Mouse (Mus musculus): Measurements from ENCODE around the gene Pgs1.

Pgs1 gene

DNA sequence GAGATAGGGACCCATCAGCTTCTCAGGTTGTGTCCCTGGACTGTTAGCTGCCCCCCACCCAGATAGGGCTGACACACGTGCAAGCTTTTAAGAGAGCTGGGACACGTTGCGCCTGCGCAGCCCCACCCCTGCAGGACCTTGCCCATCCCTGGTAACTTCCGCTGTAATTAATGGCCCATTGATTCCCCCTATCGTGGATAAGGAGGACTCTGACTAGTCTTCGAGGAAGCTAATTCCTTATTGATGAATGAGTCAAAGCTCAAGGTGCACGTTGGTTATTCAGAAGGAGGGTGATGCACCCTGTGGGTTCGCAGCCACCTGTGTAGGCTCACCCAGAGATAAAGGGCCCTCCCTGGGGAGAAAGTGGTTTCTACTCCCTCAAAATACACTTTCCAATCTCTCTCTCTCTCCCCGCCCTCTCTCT is 39.1 kb upstream of the Pgs1 start:
- H3K4me1 ChIP-seq (replicated peaks; ENCODE audit: low read depth, low read length): peaks cover 71% of the 10 kb centered on the region
- peak overlapping the region; percentile 11; the same call in 1 of the 2 replicates for H3K4me3 ChIP-seq (replicated peaks; ENCODE audit: low read length)
- no peaks in the 10 kb centered on the region for H3K36me3 ChIP-seq (ENCODE audit: insufficient read depth, low read length)
- no peaks in the 10 kb centered on the region for H3K9me3 ChIP-seq (ENCODE audit: low read length)
- peaks cover 33% of the 10 kb centered on the region for H3K27me3 ChIP-seq (ENCODE audit: insufficient read depth, low read length)
- TF ChIP-seq POU5F1 (IDR thresholded peaks at IDR 0.05; ENCODE audit: borderline replicate concordance, low read length) (no peak), CTCF (conservative IDR thresholded peaks at IDR 0.05; ENCODE audit: low read length) (no peak), NANOG (IDR thresholded peaks at IDR 0.05; ENCODE audit: borderline replicate concordance, low read length) (no peak; the same call in 1 of the 2 replicates)

DNA sequence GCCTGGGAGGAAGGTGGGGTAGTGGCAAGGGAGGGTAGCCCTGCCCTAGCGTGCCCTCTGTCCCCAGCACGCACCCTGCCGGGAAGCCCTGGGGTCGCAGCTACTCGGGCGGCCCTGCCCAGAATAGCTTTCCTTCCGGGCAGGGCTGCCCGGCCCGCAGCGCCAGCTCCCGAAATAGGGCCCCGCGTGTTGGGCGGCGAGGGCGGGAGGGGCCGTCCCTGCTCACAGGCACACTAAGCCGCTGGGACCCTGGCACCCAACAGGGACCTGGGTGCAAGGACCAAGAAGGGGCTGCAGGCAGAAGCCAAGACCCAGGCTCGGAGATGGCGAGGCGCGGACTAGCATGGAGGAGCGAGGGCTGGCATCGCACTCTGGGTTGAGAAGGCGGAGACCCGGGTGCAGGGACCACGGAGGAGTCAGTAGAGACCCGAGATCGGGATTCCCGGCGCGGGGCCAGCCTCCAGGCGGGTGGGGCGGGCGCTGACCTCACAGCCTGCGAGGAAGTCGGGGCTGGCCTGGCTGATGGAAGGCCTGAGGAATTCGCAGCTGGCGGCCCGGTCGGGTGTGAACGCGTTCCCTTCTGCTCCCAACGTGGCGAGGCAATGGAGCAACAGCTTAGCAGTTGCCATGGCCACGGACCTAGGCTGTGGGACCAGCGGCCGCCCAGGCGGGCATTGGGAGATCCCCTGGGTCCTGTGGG is 36.5 kb upstream of the Pgs1 start:
- H3K27me3 ChIP-seq (ENCODE audit: insufficient read depth, low read length): peaks cover 33% of the 10 kb centered on the region
- H3K36me3 ChIP-seq (ENCODE audit: insufficient read depth, low read length): no peaks in the 10 kb centered on the region
- peak overlapping the region; percentile 76 for H3K4me3 ChIP-seq (replicated peaks; ENCODE audit: low read length)
- no peaks in the 10 kb centered on the region for H3K9me3 ChIP-seq (ENCODE audit: low read length)
- H3K4me1 ChIP-seq (replicated peaks; ENCODE audit: low read depth, low read length): peaks cover 71% of the 10 kb centered on the region
- TF ChIP-seq NANOG (IDR thresholded peaks at IDR 0.05; ENCODE audit: borderline replicate concordance, low read length) (no peak), CTCF (conservative IDR thresholded peaks at IDR 0.05; ENCODE audit: low read length) (no peak), POU5F1 (IDR thresholded peaks at IDR 0.05; ENCODE audit: borderline replicate concordance, low read length) (no peak)

DNA sequence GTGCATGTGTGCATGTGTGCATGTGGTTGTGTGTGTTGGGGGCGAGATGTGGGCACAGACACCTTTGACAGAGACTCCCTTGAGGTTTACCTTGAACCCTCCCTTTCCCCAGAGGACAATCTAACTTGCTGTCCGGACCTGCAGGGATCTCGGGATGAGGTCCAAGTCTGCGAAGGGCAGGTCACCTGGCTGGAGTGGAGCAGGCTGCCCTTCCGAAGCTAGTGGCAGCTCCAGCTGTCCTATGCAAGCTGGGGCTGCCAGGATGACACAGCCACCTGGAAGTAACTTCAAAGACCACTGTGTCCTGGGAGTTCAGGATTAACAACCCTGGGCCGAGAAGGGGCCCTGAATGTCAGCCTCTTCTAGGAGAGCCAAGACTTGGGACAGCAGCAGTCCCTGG is 34.7 kb upstream of the Pgs1 start:
- Histone ChIP-seq H3K4me1 (replicated peaks; ENCODE audit: low read depth, low read length) (peaks cover 76% of the 10 kb centered on the region), H3K9me3 (ENCODE audit: low read length) (no peaks in the 10 kb centered on the region), H3K4me3 (replicated peaks; ENCODE audit: low read length) (no peak overlapping the region; the same call in 1 of the 2 replicates), H3K36me3 (ENCODE audit: insufficient read depth, low read length) (no peaks in the 10 kb centered on the region), H3K27me3 (ENCODE audit: insufficient read depth, low read length) (peaks cover 22% of the 10 kb centered on the region)
- TF ChIP-seq CTCF (conservative IDR thresholded peaks at IDR 0.05; ENCODE audit: low read length): no peak
- no peak for TF ChIP-seq NANOG (IDR thresholded peaks at IDR 0.05; ENCODE audit: borderline replicate concordance, low read length)
- no peak for TF ChIP-seq POU5F1 (IDR thresholded peaks at IDR 0.05; ENCODE audit: borderline replicate concordance, low read length)

DNA sequence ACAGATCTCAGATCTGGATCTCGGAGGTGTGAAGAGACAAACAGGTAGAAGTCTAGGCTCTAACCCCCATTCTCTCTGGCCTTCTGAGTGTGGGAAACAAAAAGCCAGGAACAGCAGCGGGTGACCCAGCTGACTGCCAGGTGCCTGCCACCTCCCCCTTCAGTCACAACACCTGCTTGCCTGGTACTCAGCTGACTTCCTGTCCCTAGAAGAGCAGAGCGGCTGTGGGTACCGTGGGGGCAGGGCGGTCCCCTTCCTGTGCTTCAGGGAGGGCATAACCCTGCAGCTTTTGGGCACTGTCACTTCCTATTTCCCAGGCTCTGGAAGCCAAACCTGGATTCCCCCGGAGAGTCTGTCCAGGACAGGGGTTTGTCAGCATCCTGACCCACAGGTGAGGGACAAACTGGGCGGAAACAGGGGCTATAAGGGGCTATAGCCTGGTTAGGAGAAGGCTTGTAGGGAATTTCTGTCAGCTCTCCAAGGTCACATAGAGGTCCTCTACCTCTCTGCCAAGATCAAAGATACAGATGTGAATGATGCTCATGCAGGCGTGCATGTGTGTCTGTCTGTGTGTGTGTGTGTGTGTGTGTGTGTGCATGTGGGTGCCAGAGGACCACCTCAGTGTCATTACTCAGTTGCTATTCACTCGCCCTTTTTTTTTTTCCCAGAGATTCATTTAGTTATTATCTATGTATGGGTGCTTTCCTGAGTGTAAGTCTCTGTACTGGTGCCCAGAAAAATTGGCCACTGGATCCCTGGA is 33.7 kb upstream of the Pgs1 start:
- no peaks in the 10 kb centered on the region for H3K36me3 ChIP-seq (ENCODE audit: insufficient read depth, low read length)
- TF ChIP-seq CTCF (conservative IDR thresholded peaks at IDR 0.05; ENCODE audit: low read length) (no peak), NANOG (IDR thresholded peaks at IDR 0.05; ENCODE audit: borderline replicate concordance, low read length) (no peak), POU5F1 (IDR thresholded peaks at IDR 0.05; ENCODE audit: borderline replicate concordance, low read length) (no peak)
- no peaks in the 10 kb centered on the region for H3K9me3 ChIP-seq (ENCODE audit: low read length)
- peaks cover 74% of the 10 kb centered on the region for H3K4me1 ChIP-seq (replicated peaks; ENCODE audit: low read depth, low read length)
- no peak overlapping the region; the same call in 1 of the 2 replicates for H3K4me3 ChIP-seq (replicated peaks; ENCODE audit: low read length)
- peaks cover 20% of the 10 kb centered on the region for H3K27me3 ChIP-seq (ENCODE audit: insufficient read depth, low read length)

DNA sequence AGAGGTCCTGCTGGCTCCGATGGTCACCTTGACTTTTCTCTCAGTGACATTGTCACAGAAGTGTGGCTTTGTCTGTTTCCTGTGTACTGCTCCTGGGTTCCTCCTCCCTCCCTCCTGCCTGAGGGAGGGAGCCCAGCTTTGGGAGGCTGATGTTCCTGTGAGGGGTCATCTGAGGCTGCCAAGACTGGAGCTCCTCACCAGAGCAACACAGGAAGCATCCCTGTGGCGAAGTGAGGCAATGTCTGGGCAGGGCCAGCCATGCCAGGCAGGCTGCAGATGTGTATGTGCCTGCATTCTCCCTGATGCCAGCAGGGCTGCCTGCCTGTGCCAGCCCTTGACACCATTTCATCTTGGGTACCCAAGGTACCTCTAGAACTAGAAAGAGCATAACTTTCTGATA is 32.0 kb upstream of the Pgs1 start:
- H3K4me1 ChIP-seq (replicated peaks; ENCODE audit: low read depth, low read length): peaks cover 74% of the 10 kb centered on the region
- peaks cover 17% of the 10 kb centered on the region for H3K27me3 ChIP-seq (ENCODE audit: insufficient read depth, low read length)
- H3K36me3 ChIP-seq (ENCODE audit: insufficient read depth, low read length): no peaks in the 10 kb centered on the region
- TF ChIP-seq POU5F1 (IDR thresholded peaks at IDR 0.05; ENCODE audit: borderline replicate concordance, low read length) (no peak), CTCF (conservative IDR thresholded peaks at IDR 0.05; ENCODE audit: low read length) (no peak), NANOG (IDR thresholded peaks at IDR 0.05; ENCODE audit: borderline replicate concordance, low read length) (no peak)
- H3K9me3 ChIP-seq (ENCODE audit: low read length): no peaks in the 10 kb centered on the region
- no peak overlapping the region for H3K4me3 ChIP-seq (replicated peaks; ENCODE audit: low read length)

DNA sequence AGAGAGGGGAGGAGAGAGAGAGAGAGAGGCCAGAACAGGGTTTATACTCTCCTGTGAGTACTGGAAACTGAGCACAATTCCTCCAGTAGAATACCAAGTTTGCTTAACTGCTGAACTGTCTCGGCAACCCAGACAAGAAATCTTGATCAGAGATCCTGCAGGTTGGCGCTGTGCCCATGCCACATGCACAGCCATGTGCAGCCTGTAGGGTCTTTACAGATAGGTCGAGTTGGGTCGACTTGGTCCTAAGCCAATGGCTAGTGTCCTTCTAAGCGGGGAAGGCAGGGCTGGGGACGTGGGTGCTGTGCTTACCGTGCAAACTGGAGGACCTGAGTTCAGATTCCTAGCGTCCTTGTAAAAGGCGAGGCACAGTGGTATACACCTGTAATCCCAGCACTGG is 31.3 kb upstream of the Pgs1 start:
- TF ChIP-seq POU5F1 (IDR thresholded peaks at IDR 0.05; ENCODE audit: borderline replicate concordance, low read length) (no peak), CTCF (conservative IDR thresholded peaks at IDR 0.05; ENCODE audit: low read length) (no peak)
- no peaks in the 10 kb centered on the region for H3K36me3 ChIP-seq (ENCODE audit: insufficient read depth, low read length)
- H3K4me1 ChIP-seq (replicated peaks; ENCODE audit: low read depth, low read length): peaks cover 77% of the 10 kb centered on the region
- H3K4me3 ChIP-seq (replicated peaks; ENCODE audit: low read length): no peak overlapping the region
- no peaks in the 10 kb centered on the region for H3K9me3 ChIP-seq (ENCODE audit: low read length)
- H3K27me3 ChIP-seq (ENCODE audit: insufficient read depth, low read length): peaks cover 12% of the 10 kb centered on the region

DNA sequence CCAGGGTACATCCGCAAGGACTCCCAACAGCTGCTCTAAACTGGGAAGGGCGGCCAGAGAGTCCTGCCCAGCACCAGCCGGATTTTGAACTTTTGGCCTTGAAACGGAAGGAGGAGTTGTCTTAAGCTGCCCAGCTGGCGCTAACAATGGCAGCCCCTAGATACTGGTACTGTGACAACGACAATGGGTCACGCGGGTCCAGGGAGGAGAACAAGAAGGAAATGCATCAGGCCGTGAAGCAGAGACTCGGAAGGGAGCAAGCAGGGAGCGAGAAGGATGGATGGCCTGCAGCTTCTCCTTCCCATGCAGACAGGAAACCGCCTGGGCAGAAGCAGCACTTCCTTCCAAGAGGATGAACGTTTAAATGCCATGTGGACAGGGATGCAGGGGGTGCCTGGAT is 30.5 kb upstream of the Pgs1 start:
- H3K9me3 ChIP-seq (ENCODE audit: low read length): no peaks in the 10 kb centered on the region
- H3K4me1 ChIP-seq (replicated peaks; ENCODE audit: low read depth, low read length): peaks cover 80% of the 10 kb centered on the region
- peaks cover 7% of the 10 kb centered on the region for H3K27me3 ChIP-seq (ENCODE audit: insufficient read depth, low read length)
- TF ChIP-seq NANOG (IDR thresholded peaks at IDR 0.05; ENCODE audit: borderline replicate concordance, low read length) (no peak), CTCF (conservative IDR thresholded peaks at IDR 0.05; ENCODE audit: low read length) (no peak), POU5F1 (IDR thresholded peaks at IDR 0.05; ENCODE audit: borderline replicate concordance, low read length) (no peak)
- peak overlapping the region; percentile 46 for H3K4me3 ChIP-seq (replicated peaks; ENCODE audit: low read length)
- no peaks in the 10 kb centered on the region for H3K36me3 ChIP-seq (ENCODE audit: insufficient read depth, low read length)

DNA sequence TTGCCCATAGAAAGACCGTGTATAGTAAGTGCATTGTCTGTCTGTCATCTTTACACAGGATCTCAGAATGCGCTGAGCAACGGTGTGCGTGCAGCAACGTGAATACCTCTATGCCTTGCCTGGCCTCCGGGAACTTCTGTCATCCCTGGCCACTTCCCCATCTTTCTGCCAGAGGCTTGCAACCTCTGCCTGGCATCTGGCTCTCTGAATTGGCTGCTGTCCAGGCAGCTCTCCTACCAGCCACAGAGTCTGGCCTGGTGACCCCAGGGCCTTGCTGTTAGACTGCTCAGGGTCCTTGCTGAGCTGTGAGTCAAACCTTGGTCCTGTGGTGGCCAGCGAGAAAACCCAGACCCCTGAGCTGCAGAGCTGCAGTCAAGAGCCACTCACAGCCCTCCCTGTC is 27.9 kb upstream of the Pgs1 start:
- peaks cover 85% of the 10 kb centered on the region for H3K4me1 ChIP-seq (replicated peaks; ENCODE audit: low read depth, low read length)
- H3K36me3 ChIP-seq (ENCODE audit: insufficient read depth, low read length): no peaks in the 10 kb centered on the region
- no peak overlapping the region for H3K4me3 ChIP-seq (replicated peaks; ENCODE audit: low read length)
- peaks cover 7% of the 10 kb centered on the region for H3K27me3 ChIP-seq (ENCODE audit: insufficient read depth, low read length)
- H3K9me3 ChIP-seq (ENCODE audit: low read length): no peaks in the 10 kb centered on the region
- TF ChIP-seq NANOG (IDR thresholded peaks at IDR 0.05; ENCODE audit: borderline replicate concordance, low read length) (no peak), CTCF (conservative IDR thresholded peaks at IDR 0.05; ENCODE audit: low read length) (no peak), POU5F1 (IDR thresholded peaks at IDR 0.05; ENCODE audit: borderline replicate concordance, low read length) (no peak)

All from E14TG2a.4 (cell line).